Mouse (Mus musculus) heart, embryonic 11.5 days (tissue): ENCODE results near the gene Pou2f3. TPM values are rescaled to one million over a fixed set of nuclear protein-coding genes. Genes with fewer than 3 reads are reported as not detected.
A peak's percentile ranks its signal among the peaks of the same experiment; 100 is the strongest.

Experiments
- ATAC-seq: fragments of 200-750 bp; cut with Nextera tagmentation; replicated peaks from 2 replicates; pipeline ENCODE4 v1.8.0; 2017; ENCODE audit warnings: moderate library complexity; ENCODE audit not compliant: insufficient number of reproducible peaks, low FRiP score, low TSS enrichment
- H3K27ac ChIP-seq: fragments of 300-500 bp; sonication (generic); 2 replicates; pipeline ENCODE4 v1.5.1; 2014; ENCODE audit warnings: mild to moderate bottlenecking, low read depth, low read length
- H3K27me3 ChIP-seq: fragments of 300-500 bp; sonication (generic); 2 replicates; pipeline ENCODE4 v1.6.1; 2014; ENCODE audit warnings: mild to moderate bottlenecking, low read length, mixed read lengths; ENCODE audit not compliant: control insufficient read depth, insufficient read depth
- H3K36me3 ChIP-seq: fragments of 300-500 bp; sonication (generic); 2 replicates; pipeline ENCODE4 v1.6.1; 2014; ENCODE audit warnings: mild to moderate bottlenecking, low read length, moderate library complexity, mixed read lengths; ENCODE audit not compliant: control insufficient read depth, insufficient read depth
- H3K4me1 ChIP-seq: fragments of 300-500 bp; sonication (generic); 2 replicates; pipeline ENCODE4 v1.6.1; 2014; ENCODE audit warnings: low read length; ENCODE audit not compliant: control insufficient read depth, insufficient read depth
- H3K4me2 ChIP-seq: fragments of 300-500 bp; sonication (generic); 2 replicates; pipeline ENCODE4 v1.6.1; 2014; ENCODE audit warnings: mild to moderate bottlenecking, moderate library complexity
- H3K4me3 ChIP-seq: fragments of 300-500 bp; sonication (generic); 2 replicates; pipeline ENCODE4 v1.5.1; 2014; ENCODE audit warnings: low read depth, low read length
- H3K9ac ChIP-seq: fragments of 300-500 bp; sonication (generic); 2 replicates; pipeline ENCODE4 v1.6.1; 2014; ENCODE audit warnings: mild to moderate bottlenecking, low read depth, low read length, moderate library complexity
- H3K9me3 ChIP-seq: fragments of 300-500 bp; sonication (generic); replicated peaks from 2 replicates; pipeline ENCODE4 v1.6.1; 2016; ENCODE audit warnings: low read length; ENCODE audit not compliant: control insufficient read depth
- WGBS: fragments of 180-500 bp; shearing (Covaris S2); extraction: QIAGEN DNeasy Blood & Tissue Kit; methylation state at CpG from one replicate; pipeline ENCODE4 v1.1.7; 2014; ENCODE audit not compliant: insufficient replicate concordance; 5-methylcytosine and 5-hydroxymethylcytosine counted together
- polyA plus RNA-seq: library from polyadenylated mRNA; unstranded; fragments of >200 nt; fragmentation: Nextera tagmentation; extraction: Ambion mirVana; gene quantifications from 2 replicates; pipeline ENCODE4 v1.2.1, GENCODE M21; 2014

Gene Pou2f3
- polyA plus RNA-seq: not detected in 2 replicates

DNA sequence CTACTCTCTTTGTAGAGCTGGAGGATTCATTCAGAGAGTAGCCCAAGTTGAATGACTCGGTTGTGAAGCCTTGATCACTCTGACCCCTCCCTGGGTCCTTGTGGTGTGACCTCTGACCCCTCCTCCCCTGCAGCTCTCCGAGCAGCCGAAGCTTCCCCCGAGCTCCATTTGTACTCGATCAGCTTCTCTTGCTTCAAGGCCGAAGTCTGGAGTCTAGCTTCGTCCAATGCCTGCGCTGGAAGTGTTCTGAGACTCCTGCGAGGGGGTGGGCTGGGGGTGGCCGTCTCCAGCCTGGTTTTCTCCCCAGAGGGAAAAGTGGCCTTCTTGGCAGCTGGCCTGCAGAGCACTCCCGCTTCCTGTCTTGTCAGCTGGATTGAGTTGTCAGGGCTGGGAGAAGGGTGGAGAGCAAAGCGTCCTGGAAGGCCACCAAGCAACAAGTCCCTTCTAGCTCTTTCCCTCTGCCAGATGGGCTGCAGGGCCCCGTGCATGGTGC lies at the start of gene Pou2f3:
TSS of gene Pou2f3 (minus strand) at position 180 of the 493 bp plus-strand sequence.
- Histone ChIP-seq H3K27me3 (peaks cover 13% of the 10 kb centered on the region), H3K4me1 (peaks cover 13% of the 10 kb centered on the region; the same call in 1 of the 2 replicates), H3K36me3 (no peaks in the 10 kb centered on the region), H3K4me2 (peak within 1 kb of the TSS; percentile 44), H3K9ac (no peak within 1 kb of the TSS), H3K27ac (no peak within 1 kb of the TSS), H3K4me3 (no peak within 1 kb of the TSS), H3K9me3 (no peaks in the 10 kb centered on the region)
- no peak for ATAC-seq
- 10% methylated on average over 13 of the region's 13 CpGs for WGBS

- H3K4me1 ChIP-seq: peaks cover 4% of the 10 kb centered on the region; the same call in 1 of the 2 replicates
- 0 out of 2 replicates have a peak overlapping the region, but pooled peaks have one; percentile 24 for H3K9ac ChIP-seq
- H3K36me3 ChIP-seq: no peaks in the 10 kb centered on the region
- H3K27ac ChIP-seq: peak overlapping the region; percentile 55
- no peak overlapping the region for H3K4me2 ChIP-seq
- 31% methylated on average over 5 of the region's 5 CpGs for WGBS
- no peaks in the 10 kb centered on the region for H3K9me3 ChIP-seq
- H3K4me3 ChIP-seq: no peak overlapping the region
- ATAC-seq: no peak
- no peaks in the 10 kb centered on the region for H3K27me3 ChIP-seq
These were observed 43.1 kb upstream of the Pou2f3 start for GRCm38 (mm10) chr9:43253271-43253681.

DNA sequence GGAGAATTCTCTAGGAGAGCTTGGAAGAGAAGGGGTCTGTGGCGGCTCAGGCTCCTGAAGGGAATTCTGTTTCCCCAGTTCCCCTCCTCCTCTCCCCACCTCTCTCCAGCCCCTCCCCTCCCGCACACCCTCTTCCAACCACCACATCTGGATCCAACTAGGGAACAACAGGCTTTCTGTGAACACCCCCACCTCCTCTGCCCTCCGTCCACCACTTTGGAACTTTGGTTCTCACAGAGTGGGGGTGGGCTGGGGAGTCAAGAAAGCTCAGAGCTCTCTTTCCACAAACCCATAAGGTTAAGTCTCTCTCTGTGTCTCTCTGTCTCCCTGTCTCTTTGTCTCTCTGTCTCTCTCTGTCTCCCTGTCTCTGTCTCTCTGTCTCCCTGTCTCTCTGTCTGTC lies 42.6 kb upstream of the Pou2f3 start:
- ATAC-seq: no peak
- H3K4me3 ChIP-seq: no peak overlapping the region
- no peak overlapping the region for H3K9ac ChIP-seq
- peak overlapping the region; percentile 55 for H3K27ac ChIP-seq
- no peaks in the 10 kb centered on the region for H3K9me3 ChIP-seq
- peaks cover 4% of the 10 kb centered on the region; the same call in 1 of the 2 replicates for H3K4me1 ChIP-seq
- 40% methylated on average over 3 of the region's 3 CpGs for WGBS
- H3K4me2 ChIP-seq: no peak overlapping the region
- H3K27me3 ChIP-seq: no peaks in the 10 kb centered on the region
- no peaks in the 10 kb centered on the region for H3K36me3 ChIP-seq

DNA sequence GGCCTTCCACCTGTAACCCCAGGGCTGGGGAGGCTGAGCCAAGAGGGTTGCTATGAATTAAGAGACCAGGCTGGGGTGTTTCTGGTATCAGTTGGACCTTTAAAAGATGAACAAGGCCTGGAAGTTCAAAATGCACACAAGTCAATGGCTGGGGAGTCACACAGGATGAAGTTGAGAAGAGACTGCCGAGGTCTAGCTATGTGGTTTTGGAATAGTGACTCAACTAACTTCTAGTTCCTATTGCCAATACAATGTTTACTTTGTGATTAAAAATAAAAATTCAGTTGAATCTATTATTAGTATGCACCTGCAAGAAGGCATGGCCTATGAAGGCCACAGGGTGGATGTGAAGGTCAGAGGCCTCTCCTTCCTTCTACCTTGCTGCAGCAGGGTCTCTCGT lies 41.6 kb upstream of the Pou2f3 start:
- Histone ChIP-seq H3K4me3 (no peak overlapping the region), H3K36me3 (no peaks in the 10 kb centered on the region), H3K4me2 (no peak overlapping the region), H3K27ac (no peak overlapping the region), H3K4me1 (peaks cover 10% of the 10 kb centered on the region), H3K9me3 (no peaks in the 10 kb centered on the region), H3K9ac (no peak overlapping the region), H3K27me3 (no peaks in the 10 kb centered on the region)
- no peak for ATAC-seq
- 86% methylated on average over 2 of the region's 2 CpGs for WGBS

- no peaks in the 10 kb centered on the region for H3K9me3 ChIP-seq
- no peaks in the 10 kb centered on the region for H3K27me3 ChIP-seq
- H3K4me1 ChIP-seq: peaks cover 15% of the 10 kb centered on the region
- H3K27ac ChIP-seq: no peak overlapping the region
- H3K9ac ChIP-seq: peak overlapping the region; percentile 34; the same call in 1 of the 2 replicates
- 0 out of 2 replicates have a peak, but pooled peaks have one; percentile 44 for ATAC-seq
- H3K4me2 ChIP-seq: peak overlapping the region; percentile 54
- peak overlapping the region; percentile 18; the same call in 1 of the 2 replicates for H3K4me3 ChIP-seq
- no peaks in the 10 kb centered on the region for H3K36me3 ChIP-seq
- 4% methylated on average over 10 of the region's 10 CpGs for WGBS
These were observed 36.6 kb upstream of the Pou2f3 start for GRCm38 (mm10) chr9:43246738-43247180.

GRCm38 (mm10) chr9:43245801-43246570 lies 35.8 kb upstream of the Pou2f3 start:
- H3K27ac ChIP-seq: no peak overlapping the region
- H3K36me3 ChIP-seq: no peaks in the 10 kb centered on the region
- peaks cover 15% of the 10 kb centered on the region for H3K4me1 ChIP-seq
- no peak overlapping the region for H3K4me2 ChIP-seq
- WGBS: 74% methylated on average over 7 of the region's 7 CpGs
- no peaks in the 10 kb centered on the region for H3K9me3 ChIP-seq
- H3K4me3 ChIP-seq: no peak overlapping the region
- no peak for ATAC-seq
- no peaks in the 10 kb centered on the region for H3K27me3 ChIP-seq
- H3K9ac ChIP-seq: no peak overlapping the region

DNA sequence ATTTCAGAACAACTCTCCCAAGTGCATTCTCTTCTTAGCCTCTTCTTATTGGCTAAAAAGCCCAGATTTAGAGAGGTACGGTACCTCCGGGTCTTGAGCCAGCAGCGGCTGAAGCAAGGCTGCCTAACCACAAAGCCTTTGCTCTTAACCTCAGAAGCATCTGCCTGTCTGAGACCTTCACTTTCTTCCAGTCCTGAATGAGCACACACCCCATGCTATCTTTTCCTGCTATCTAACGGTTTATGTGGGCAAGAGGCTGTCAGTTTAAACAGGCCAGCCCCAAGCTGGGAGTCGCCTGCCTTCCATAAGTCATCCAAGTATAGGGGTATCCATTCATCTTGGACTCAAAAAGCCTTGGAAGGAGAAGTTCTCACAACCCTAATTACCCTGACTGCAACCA lies 32.3 kb upstream of the Pou2f3 start:
- Histone ChIP-seq H3K36me3 (no peaks in the 10 kb centered on the region), H3K27me3 (no peaks in the 10 kb centered on the region), H3K9ac (no peak overlapping the region), H3K4me3 (no peak overlapping the region), H3K27ac (no peak overlapping the region), H3K4me1 (peaks cover 35% of the 10 kb centered on the region), H3K4me2 (no peak overlapping the region), H3K9me3 (no peaks in the 10 kb centered on the region)
- WGBS: 65% methylated on average over 5 of the region's 5 CpGs
- no peak for ATAC-seq

DNA sequence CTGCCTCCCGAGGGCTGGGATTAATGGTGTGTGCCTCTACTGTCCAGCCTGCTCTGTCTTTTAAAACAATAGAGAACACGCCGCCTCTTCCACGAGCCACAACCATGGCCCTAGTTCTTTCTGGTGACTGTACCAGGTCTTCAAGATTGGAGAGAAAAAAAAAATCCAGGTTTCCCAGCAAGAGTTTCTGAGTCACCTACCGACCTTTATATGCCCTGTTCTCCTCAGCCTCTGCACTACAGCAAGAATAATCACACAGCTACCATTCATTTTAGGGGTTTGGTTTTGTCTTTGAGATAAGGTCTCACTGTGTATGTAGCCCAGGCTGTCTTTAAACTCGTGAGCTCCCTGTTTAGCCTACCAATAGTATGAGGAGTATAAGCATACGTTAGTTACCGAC lies 31.8 kb upstream of the Pou2f3 start:
- Histone ChIP-seq H3K27ac (no peak overlapping the region), H3K9ac (no peak overlapping the region), H3K4me2 (no peak overlapping the region), H3K36me3 (no peaks in the 10 kb centered on the region), H3K4me1 (peaks cover 37% of the 10 kb centered on the region), H3K9me3 (no peaks in the 10 kb centered on the region), H3K27me3 (no peaks in the 10 kb centered on the region), H3K4me3 (no peak overlapping the region)
- ATAC-seq: no peak
- 77% methylated on average over 8 of the region's 8 CpGs for WGBS
